Mouse (Mus musculus) lung, postnatal 14 days (tissue): Measurements from ENCODE around the gene Tcirg1.

Experiments used
- DNase-seq: peaks from one replicate; pipeline ENCODE4 v3.0.0; 2021

Gene Tcirg1

DNA sequence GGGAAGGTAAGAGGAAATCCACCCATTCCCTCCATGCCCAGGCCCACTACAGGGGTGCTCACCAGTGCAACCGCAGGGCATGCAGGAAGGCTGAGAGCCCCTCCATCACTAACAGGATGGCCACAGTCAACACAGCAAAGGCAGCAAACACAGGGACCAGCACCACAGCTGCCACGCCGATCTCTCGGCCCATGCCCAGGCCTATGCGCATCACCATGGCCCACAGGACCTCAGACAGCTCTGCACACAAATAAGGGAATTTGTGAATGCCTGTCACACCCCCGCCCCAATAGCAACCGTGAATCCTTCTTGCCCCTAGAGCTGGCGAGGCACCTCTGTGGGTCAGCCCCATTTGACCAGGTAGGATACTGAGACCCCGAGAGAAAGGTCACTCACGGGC, 10.7 kb downstream of the Tcirg1 start:
- DNase-seq: no peak

DNA sequence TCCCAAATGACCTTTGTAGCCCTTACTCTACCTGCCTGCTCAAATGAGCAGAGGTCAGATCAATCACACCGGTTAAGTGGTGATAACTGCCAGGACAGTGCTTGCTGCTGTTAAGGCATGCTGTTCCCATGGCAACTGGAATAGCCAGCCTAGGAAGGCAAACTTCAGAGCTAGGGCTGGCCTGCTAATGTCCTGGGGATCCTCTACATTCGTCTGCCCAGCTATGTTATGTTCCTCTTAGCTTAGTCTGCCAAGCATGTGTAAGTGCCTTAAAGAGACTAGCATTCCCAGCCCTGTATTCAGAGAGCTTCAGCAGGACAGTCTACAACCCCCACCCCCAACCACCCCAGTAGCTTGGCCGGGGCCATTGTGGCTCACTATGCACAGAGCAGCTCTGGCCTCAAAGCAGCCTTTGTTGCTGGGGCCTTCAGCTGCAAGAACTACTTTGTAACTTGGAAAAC, 11.7 kb downstream of the Tcirg1 start:
- no peak for DNase-seq

DNA sequence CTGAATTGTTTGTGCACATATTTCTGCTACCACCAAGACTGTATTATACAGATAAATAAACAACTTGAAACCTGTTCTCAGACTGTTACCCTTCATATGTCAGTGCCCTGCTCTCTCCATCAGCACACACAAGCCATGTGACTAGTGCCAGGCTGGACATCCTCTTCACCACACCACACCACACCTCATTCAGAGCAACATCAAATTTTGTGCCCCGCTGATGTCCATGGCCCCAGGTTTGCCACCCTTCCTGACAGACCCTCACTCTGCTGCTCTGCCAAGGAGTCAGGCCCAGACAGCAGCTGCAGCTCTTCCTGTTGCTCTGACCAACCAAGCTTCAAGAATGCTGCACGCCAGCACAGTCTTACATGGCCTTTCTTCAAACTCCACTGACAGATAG, 12.6 kb downstream of the Tcirg1 start:
- DNase-seq: no peak

DNA sequence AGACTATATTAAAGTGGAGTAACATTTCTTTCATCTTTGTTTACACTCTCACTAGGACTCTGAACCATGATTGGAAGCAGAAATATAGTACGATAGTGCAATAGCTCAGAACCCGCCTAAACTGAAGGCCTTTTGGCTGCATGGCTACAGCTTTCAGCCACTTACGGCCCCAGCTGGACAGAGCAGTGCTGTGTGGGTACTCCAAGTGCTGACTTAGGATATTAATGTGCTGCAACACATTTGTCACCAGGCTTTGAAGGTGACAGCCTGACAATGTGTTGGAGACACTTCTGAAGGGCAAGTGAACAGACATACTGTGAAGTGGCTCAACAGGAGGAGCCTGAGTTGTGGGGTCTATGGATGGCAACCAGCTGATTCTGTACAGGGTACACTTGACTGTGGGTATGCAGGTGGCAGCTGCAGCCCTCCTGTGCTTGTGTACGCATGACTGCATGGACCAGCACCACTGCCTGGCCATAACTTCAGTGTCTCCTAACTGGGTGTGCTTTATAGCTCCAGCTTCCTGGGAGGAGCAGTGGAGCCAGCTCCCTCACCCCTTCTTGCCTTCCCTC, 13.3 kb downstream of the Tcirg1 start:
- DNase-seq: no peak

DNA sequence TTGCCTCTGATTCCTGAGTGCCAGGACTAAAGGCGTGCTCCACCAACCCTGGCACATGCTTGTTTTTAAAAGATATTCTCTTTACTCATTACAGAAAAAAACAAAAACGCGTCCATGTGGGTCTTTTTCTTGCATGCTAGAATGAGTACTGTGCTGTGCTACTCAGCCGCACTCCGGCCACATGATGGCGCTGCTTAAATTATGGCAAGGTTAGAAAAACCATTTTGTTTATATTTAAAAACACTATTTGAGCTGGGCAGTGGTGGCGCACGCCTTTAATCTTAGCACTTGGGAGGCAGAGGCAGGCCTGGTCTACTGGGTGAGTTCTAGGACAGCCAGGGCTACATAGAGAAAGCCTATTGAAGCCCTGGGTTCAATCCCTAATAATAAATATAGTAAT, 16.8 kb downstream of the Tcirg1 start:
- peak; percentile 51 for DNase-seq

DNA sequence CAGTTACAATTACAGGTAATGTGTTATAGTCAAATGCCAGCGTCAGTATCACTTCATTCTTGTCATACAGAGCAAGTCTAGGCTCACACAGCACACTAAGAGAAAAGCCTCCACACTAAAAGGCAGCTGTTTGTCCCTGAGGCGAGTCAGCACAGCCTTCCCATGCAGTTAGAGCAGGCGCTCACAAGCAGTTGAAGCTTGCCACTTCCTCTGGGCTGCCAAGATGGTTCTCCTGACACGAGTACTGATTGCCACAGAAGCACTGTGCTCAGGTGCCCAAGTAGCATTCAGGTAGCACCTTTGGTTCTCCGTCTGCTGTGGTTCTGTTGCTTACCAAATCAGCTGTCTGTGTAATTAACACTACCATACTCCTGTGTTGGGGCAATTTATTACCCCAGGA, 17.8 kb downstream of the Tcirg1 start:
- no peak for DNase-seq

DNA sequence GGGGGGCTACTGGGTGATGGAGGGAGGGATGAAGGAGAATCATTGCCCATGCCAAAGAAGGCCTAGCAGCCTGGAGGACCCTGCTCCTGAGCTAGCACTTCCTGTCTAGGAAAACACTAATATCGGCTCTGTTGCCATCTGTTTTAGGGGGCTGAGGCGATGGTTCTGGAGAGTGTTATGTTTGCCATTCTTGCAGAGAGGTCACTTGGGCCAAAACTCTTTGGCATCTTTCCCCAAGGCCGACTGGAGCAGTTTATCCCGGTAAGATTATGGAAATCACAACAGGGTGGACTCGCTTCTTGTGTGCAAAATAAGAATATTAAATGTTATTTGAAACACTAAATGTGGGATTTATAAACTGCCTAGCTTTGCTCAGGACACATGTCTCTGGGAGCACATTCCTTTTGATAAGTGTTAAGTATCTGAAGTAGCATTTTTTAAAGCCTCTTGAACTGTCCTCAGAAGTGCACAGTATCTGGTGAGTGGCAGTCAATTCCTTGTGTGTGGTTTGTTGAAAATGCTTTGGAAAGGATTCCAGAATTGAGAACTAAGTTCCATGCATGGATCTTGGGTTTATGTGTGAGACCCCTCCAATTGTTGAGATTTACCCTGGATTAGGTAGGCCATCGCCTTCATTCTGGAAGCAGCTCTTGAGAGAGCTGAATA, 22.5 kb downstream of the Tcirg1 start:
- DNase-seq: no peak

DNA sequence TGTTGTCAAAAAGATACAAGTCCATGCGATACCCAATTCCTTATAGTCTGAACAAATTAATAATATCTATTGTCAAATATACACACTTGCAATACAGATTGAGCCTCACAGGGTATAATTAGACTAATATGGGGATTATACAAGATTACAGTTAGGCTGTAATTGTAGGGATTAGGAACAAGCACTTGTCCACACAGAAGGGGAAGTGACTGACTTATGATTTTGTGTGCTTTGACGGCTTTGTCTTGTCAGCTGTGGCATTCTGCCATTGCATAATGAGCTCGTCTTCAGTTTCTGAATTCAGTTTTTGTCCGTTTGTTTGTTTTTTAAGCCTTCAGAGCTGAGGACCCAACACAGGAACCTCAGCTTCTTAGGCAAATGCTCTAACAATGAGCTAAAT, 24.7 kb downstream of the Tcirg1 start:
- DNase-seq: no peak

DNA sequence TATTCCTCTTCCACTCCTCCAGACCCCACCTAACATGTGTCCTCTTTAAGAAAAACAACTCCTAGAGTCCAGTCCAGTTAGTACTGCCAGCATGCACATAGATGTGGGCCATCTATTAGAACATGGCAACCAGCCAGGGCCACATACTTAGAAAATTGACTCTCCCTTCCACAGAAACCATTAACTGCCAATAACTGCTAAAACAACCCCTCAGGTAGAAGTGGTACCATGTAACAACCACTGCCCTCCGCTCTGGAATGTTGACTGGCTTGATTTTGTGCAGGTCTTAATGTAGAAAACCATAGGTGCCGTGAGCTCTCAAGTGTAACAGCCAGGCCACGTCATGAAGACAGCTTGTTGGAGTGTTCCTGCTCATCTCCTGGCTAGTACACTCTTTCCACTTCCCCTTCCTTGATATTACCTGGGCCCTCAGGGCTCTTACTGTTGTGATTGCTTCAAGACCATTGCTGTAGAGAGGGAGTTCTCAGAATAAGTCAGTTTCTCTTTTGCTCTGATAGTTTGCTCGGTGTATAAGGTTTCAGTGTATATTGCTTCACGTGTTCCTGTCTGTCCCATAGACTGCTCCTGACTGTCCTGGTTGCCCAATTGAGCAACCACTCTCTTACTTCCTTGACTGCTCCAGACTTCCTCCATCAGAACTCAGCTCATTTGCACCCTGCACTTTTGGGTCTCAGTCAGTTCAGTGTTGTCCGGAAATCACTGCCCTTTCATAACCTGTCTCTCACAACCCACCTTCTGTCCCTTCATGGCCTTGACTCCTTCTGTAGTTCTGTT, 26.7 kb downstream of the Tcirg1 start:
- no peak for DNase-seq

DNA sequence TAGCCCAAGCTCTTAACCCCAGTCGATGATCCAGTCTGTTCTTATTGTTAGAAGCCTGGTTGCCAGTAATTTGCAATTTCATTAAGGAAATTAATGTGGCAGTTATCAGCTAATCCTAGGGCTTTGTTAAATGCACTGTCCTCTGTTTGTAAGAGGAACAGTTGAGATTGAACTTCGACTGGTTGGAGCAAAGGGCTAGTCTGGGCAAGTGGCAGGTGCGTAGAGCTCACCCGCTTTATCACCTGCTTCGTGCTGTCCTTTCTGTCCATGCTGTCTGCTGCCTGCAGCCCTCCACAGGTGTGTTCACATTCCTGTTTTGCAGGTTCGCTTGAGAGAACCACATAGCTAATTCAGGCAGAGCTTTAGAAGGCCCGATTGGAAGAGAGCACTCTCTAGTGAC, 31.9 kb downstream of the Tcirg1 start:
- no peak for DNase-seq

DNA sequence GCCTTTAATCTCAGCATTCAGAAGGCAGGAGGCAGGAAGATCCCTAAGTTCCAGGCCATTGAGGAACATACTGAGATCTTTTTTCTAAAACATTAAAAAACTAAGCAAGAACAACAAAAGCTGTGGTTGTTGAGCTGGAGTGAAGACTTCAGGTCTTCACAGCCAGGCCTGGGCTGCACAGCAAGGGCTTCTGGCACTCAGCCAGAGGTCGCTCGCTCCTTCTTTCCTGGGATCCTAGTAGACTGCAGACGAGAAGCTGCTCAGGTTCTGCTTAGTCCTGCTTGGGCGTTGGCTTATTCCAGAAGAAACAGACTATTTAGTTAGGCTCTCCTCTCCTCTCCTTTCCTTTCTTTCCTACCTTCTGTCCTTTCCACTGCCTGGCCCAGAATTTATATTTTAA, 34.6 kb downstream of the Tcirg1 start:
- DNase-seq: peak; percentile 51

DNA sequence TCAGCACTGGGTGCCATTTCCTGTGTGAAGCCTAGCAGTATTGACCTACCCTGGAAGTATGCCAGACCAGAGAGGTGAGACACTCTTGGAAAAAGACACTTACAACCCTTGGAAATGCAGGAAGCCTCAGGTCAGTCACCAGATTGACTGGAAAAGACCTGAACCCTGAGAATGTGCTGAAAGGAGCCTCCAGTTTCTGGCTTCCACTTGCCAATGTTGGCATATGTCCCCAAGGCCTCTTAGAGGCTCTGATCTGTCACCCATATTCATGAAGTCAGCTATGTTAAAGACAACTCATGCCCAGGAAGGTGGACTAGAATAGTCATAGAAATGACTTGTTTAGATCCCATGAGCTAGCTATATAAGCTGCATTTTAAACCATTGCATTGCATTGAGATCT, 35.5 kb downstream of the Tcirg1 start:
- DNase-seq: no peak

DNA sequence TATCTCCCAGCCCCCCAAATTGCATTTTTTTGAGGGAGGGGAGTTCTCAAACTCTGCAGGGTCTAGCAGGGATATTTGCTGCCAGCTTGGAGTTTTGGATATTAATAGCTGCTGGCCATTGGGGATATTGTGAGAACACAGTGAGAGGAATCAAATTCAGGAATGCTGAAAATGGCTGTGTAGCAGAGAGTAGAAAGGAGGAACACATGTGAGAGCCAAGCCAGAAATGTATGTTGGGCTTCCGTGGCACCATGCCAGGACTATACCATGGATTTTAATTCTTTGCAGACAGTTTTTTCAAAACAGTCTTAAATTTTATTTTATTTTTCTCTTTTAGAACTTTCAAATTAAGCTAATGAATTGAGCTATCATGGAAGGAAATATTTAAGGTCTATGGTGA, 38.6 kb downstream of the Tcirg1 start:
- DNase-seq: no peak

DNA sequence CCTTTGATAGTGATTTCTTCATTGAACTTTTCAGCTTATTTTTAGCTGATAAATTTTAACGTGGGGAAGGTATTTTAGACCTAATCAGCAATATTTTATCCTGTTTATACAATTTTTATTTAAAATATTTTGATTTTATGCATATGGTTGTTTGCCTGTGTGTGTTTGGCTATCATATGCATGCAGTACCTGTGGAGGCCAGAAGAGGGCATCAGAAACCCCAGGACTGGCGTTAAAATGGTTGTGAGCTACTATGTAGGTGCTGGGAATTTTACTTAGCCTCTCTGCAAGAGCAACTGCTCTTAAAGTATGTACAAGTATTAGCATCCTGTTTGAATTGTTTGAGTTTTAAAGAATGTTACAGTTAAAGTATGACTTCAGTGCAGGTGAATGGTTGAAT, 42.0 kb downstream of the Tcirg1 start:
- DNase-seq: no peak

DNA sequence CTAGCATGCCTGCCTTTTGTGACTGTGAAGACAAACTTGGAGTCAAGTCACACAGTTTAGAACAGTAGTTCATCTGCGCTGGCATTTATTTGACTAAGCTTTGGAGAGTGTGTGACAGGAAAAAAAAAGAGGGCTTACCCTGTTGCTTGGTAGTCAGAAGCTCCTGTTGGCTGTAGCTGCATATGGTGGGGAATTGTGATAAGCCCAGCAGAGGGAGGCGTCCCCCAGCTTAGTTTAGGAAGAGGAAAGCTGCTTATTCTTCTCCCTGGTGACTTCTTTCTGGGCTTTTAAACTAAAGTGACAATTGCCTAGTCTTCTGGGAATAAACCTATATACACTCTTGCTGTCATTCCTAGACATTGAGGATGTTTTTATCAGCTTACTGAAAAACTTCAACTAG, 44.2 kb downstream of the Tcirg1 start:
- no peak for DNase-seq

DNA sequence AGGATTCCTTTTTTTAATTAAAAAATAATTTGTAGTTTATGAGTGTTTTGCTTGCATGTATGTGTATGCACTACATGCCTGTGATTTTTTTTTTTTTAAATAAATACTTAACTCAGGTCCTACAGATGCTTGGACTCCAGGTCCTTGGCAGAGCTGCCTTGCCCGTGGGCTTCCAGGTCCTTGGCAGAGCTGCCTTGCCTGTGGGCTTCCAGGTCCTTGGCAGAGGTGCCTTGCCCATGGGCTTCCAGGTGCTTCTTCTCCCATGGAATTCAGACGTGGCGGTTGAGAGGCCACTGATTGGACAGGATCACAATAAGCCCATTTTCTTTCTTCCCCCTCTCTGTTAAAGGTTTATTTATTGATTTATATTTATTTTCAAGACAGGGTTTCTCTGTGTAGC, 49.7 kb downstream of the Tcirg1 start:
- no peak for DNase-seq

DNA sequence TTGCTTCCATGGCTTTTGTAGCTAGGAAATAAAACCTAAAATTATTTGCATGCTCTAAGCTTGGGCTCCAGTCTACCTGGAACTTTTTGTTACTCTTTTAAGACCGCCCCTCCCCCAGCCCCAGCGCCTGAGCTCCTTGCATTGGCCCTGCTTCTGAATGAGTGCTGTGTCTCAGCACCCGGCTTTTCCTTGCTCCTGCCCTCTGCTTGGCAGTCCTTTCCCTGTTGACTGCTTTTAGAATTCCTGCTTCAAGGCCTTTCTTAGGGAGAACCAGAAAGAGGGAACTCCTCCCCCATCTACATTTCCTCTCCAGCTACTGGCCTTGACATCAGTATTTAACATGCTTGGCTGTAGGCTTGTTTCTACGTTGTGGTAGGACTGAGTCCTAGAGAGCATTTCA, 51.3 kb downstream of the Tcirg1 start:
- DNase-seq: no peak

DNA sequence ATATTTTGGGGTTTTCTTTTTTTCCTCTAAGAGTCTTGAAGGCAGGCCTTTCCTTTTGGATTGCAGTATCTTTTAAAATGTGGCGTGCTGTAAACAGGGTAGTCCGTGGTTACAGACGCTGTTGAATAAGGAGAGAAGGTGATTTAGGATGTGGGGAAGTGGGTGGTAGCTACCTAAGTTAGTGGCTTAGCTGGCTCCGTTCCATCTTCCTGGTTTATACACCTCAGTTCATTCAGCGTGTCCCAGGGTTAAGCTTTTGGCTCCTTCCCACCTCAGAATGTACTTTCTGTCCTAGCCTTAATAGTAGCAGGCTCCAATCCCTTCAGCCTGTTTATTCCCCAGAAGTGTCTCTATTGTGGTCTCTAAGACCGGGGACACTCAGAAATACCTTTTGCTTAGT, 51.8 kb downstream of the Tcirg1 start:
- DNase-seq: no peak

DNA sequence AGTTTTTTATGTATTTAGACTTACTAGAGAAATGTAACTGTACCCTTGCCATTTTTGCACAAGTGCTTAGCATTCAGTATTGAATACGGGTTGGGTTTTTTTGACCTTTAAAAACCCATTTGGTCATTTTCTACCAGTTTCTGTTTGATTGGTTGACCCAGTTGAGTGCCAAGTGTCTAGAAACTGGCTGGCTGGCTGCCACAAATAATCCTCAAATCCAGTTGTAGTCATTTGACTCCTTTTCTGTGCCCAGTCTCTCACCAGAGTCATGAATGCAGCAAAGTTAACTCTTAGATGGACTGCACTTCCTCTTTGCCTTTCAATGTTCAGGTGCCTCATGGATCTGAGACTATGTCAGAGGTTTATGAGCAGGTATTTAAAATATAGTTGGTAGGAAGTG, 53.0 kb downstream of the Tcirg1 start:
- no peak for DNase-seq

DNA sequence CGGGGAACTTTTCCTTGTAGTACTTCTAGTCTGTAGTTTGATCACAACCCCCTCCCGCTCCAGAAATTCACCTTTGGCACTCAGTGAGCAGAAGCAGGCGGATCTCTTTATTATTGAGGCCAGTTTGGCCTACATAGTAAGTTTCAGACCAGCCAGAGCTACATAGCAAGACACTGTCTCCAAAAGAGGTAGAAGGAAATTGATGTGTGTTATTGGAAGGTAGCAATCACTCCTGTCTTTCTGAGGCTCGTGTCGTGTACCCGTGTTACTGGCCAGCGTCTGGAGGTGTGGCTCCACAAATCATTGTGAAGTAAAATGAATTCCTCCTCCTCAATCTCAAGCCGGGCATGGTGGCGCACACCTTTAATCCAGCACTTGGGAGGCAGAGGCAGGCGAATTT, 53.8 kb downstream of the Tcirg1 start:
- DNase-seq: no peak

DNA sequence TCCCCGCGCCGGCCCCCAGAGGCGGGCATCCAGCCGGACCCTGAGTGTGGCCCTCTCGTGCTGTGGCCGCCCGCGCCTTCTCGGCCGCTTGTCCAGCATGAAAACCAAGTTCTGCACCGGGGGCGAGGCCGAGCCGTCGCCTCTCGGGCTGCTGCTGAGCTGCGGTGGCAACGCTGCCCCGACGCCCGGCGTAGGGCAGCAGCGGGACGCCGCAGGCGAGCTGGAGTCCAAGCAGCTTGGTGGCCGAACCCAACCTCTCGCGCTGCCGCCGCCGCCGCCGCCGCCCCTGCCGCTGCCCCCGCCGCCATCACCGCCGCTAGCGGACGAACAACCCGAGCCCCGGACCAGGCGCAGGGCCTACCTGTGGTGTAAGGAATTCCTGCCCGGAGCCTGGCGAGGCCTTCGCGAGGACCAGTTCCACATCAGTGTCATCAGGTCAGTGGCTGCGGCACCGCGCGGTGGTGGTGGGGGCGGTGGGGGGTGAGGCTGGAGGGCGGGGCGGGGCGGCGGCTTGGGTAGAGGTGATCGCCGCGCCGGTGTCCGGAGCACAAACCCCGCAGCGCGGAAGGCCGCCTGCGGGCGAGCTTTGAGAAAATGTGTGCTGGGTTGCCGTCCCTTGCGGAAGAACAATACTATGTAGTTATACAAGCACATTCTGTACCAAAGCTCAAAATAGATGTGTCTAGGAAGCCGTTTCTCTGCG, 54.8 kb downstream of the Tcirg1 start:
- DNase-seq: peak; percentile 54

DNA sequence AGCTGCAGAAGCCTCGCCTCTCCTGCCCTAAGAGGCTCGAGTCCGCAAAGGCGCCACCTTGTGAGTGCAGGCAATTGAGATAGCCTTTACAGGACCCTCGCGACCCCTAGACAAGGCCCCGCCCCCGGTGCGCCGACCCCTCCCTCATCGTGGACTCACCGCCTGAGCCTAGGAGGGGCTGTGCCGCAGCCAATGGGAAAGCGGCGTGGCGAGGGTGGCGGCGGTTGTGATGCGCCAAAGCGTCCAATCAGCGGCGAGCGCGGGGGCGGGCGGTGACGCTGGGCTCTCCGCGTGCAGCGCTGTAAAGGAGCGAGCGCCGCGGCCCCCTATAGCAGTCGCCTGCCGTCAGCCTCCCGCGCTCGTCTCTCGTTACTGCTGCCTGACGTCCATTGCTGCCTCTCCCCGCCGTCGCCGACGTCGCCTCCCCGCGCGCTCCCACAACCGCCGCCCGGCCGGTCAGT, 55.4 kb downstream of the Tcirg1 start, which contains the start of gene Chka:
Chka (plus strand) TSS at position 272 of the 461 bp plus-strand sequence.
- peak; percentile 97 for DNase-seq

DNA sequence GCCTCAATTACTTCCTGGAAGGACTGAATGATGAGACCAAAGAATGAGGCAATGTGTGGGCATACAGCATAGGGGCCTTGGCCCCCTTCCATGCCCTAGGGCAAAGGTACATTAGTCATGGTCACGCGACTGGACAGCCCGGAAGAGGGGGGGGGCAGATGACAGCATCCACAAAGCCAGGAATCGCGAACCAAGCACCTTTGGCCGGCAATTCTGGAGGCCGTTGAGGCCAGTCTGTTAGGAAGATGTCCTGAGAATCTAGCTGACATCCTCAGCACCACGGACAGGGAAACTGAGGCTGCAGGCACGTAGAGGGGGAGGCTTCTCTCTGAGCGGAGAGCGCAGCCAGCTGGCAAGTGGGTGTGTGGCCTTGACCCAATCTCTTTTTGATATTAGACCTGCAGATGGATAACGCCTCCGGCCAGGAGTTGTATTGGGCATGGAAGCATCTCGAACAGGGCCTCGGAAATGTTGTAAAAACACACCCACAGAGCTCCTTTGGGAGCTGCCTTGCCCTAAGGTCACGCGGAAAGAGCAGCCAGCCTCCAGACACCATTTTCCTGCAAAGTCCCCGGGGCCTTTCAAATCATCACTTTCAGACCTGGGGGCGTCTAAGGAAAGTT, 56.0 kb downstream of the Tcirg1 start:
- DNase-seq: peak; percentile 37
